Mouse (Mus musculus) intestine, embryonic 14.5 days (tissue): Measurements from ENCODE around the gene Esyt3. TPM values are rescaled to one million over a fixed set of nuclear protein-coding genes. Genes with fewer than 3 reads are reported as not detected.
A peak's percentile ranks its signal among the peaks of the same experiment; 100 is the strongest.

Experiments
- ATAC-seq: fragments of 200-750 bp; cut with Nextera tagmentation; replicated peaks from 2 replicates; pipeline ENCODE4 v1.8.0; 2017; ENCODE audit warnings: low read depth, moderate number of reproducible peaks, moderate TSS enrichment, moderate library complexity; ENCODE audit not compliant: low FRiP score, low TSS enrichment
- DNase-seq: peaks from one replicate; pipeline ENCODE4 v3.0.0-alpha.2; 2018; ENCODE audit warnings: low spot score
- H3K27ac ChIP-seq: fragments of 300-500 bp; sonication (generic); 2 replicates; pipeline ENCODE4 v1.5.1; 2014; ENCODE audit warnings: low read depth, mild to moderate bottlenecking, control low read depth
- H3K27me3 ChIP-seq: fragments of 300-500 bp; sonication (generic); replicated peaks from 2 replicates; pipeline ENCODE4 v1.6.1; 2014; ENCODE audit warnings: low read length, control low read depth; ENCODE audit not compliant: control insufficient read depth, insufficient read depth
- H3K36me3 ChIP-seq: fragments of 300-500 bp; sonication (generic); 2 replicates; pipeline ENCODE4 v1.6.1; 2014; ENCODE audit warnings: low read length, control low read depth; ENCODE audit not compliant: control insufficient read depth, insufficient read depth
- H3K4me1 ChIP-seq: fragments of 300-500 bp; sonication (generic); replicated peaks from 2 replicates; pipeline ENCODE4 v1.6.1; 2014; ENCODE audit warnings: low read length, control low read depth, mixed read lengths; ENCODE audit not compliant: control insufficient read depth, insufficient read depth
- H3K4me2 ChIP-seq: fragments of 300-500 bp; sonication (generic); 2 replicates; pipeline ENCODE4 v1.6.1; 2014; ENCODE audit warnings: low read length
- H3K4me3 ChIP-seq: fragments of 300-500 bp; sonication (generic); 2 replicates; pipeline ENCODE4 v1.5.1; 2014; ENCODE audit warnings: low read depth, low read length, control low read depth, mixed read lengths
- H3K9ac ChIP-seq: fragments of 300-500 bp; sonication (generic); 2 replicates; pipeline ENCODE4 v1.6.1; 2014; ENCODE audit warnings: mild to moderate bottlenecking, low read length
- H3K9me3 ChIP-seq: fragments of 300-500 bp; sonication (generic); 2 replicates; pipeline ENCODE4 v1.6.1; 2016; ENCODE audit warnings: low read length, control low read depth; ENCODE audit not compliant: control insufficient read depth
- WGBS: fragments of 180-500 bp; shearing (Covaris S2); extraction: QIAGEN DNeasy Blood & Tissue Kit; methylation state at CpG from one replicate; pipeline ENCODE4 v1.1.7; 2014; 5-methylcytosine and 5-hydroxymethylcytosine counted together
- polyA plus RNA-seq: library from polyadenylated mRNA; unstranded; fragments of >200 nt; fragmentation: Nextera tagmentation; extraction: Ambion mirVana; gene quantifications from 2 replicates; pipeline ENCODE4 v1.2.1, GENCODE M21; 2014

Esyt3 gene
- polyA plus RNA-seq, 1 experiment from 2014 or later: 0.24 TPM

- no peaks in the 10 kb centered on the region for H3K27me3 ChIP-seq
- no peak overlapping the region for H3K27ac ChIP-seq
- H3K4me1 ChIP-seq: no peaks in the 10 kb centered on the region
- no peaks in the 10 kb centered on the region for H3K9me3 ChIP-seq
- no peak overlapping the region for H3K4me3 ChIP-seq
- H3K4me2 ChIP-seq: no peak overlapping the region
- ATAC-seq: no peak
- no peaks in the 10 kb centered on the region for H3K36me3 ChIP-seq
- WGBS: 47% methylated on average over 3 of the region's 3 CpGs
- no peak for DNase-seq
- no peak overlapping the region for H3K9ac ChIP-seq
Observed at GRCm38 (mm10) chr9:99341600-99341999, 16.8 kb downstream of the Esyt3 start.

DNA sequence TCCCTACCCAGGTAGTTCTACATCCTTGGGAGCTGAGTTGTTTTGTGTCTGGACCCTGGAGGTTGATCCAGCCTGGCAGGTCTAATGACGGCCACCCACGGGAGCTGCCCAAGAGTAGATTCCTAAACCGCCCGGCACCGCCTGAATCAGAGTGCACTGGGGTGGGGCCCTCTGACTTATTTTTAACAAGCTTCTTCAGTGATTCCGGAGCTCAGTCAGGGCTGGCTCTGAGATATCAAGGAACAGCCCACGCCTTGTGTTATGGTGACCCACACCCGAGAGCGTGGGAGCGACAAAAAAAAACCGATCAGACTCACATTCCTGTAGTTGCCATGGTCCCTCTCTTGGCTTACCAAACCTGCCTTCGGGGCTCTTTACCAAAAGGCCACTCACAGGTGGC is 18.2 kb downstream of the Esyt3 start:
- Histone ChIP-seq H3K4me3 (no peak overlapping the region), H3K4me1 (no peaks in the 10 kb centered on the region), H3K36me3 (no peaks in the 10 kb centered on the region), H3K9ac (no peak overlapping the region), H3K27ac (no peak overlapping the region), H3K27me3 (no peaks in the 10 kb centered on the region), H3K4me2 (no peak overlapping the region), H3K9me3 (no peaks in the 10 kb centered on the region)
- no peak for DNase-seq
- no peak for ATAC-seq
- 78% methylated on average over 12 of the region's 12 CpGs for WGBS

- Histone ChIP-seq H3K27me3 (no peaks in the 10 kb centered on the region), H3K27ac (no peak overlapping the region), H3K4me3 (no peak overlapping the region), H3K9me3 (no peaks in the 10 kb centered on the region), H3K36me3 (no peaks in the 10 kb centered on the region), H3K4me1 (no peaks in the 10 kb centered on the region), H3K9ac (no peak overlapping the region), H3K4me2 (no peak overlapping the region)
- ATAC-seq: no peak
- no peak for DNase-seq
- 88% methylated on average over 1 of the region's 1 CpGs for WGBS
Observed at GRCm38 (mm10) chr9:99339182-99339581, 19.2 kb downstream of the Esyt3 start.

DNA sequence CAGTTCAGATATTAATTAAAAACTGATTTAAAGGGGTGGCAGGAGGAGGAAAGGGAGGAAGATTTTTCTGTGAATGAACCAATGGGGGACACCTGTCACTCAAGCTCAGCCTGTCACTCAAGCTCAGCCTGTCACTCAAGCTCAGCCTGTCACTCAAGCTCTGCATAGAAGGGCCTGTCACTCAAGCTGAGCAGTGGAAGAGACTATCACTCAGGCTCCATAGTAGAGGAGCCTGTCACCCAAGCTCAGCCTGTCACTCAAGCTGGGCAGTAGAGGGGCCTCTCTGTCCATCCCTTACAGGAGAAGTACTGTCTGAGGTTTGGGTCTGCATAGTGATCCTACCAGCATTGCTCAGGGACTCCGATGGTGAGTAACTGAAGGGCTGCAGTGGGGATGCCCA is 20.1 kb downstream of the Esyt3 start:
- H3K4me1 ChIP-seq: no peaks in the 10 kb centered on the region
- no peak overlapping the region for H3K9ac ChIP-seq
- no peaks in the 10 kb centered on the region for H3K9me3 ChIP-seq
- H3K4me2 ChIP-seq: no peak overlapping the region
- H3K27me3 ChIP-seq: no peaks in the 10 kb centered on the region
- DNase-seq (no peak), ATAC-seq (0 out of 2 replicates have a peak, but pooled peaks have one; percentile 42)
- no peak overlapping the region for H3K4me3 ChIP-seq
- H3K36me3 ChIP-seq: no peaks in the 10 kb centered on the region
- WGBS: 89% methylated on average over 1 of the region's 1 CpGs
- H3K27ac ChIP-seq: no peak overlapping the region

DNA sequence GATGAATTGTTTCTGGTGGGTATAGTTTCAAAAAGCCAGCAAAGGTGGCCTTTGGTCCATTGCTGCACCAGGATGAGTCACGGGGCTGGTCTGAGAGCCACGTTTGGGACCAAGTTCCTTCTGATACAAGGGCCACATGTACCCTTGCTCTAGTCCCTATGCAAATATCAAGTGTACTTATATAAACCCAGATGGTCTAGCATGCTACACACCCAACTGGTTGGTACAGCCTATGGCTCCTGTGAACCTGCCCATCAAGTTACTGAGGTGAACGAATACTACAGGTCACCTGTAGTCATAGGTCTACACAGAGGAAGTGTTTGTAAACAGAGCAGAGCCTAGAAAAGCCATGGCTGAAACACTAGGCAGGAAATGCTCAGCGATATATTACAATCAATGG is 21.8 kb downstream of the Esyt3 start:
- Histone ChIP-seq H3K9me3 (no peaks in the 10 kb centered on the region), H3K4me3 (no peak overlapping the region), H3K36me3 (no peaks in the 10 kb centered on the region), H3K27me3 (no peaks in the 10 kb centered on the region), H3K27ac (no peak overlapping the region), H3K9ac (no peak overlapping the region), H3K4me2 (no peak overlapping the region), H3K4me1 (no peaks in the 10 kb centered on the region)
- ATAC-seq: no peak
- 85% methylated on average over 4 of the region's 4 CpGs for WGBS
- DNase-seq: no peak

DNA sequence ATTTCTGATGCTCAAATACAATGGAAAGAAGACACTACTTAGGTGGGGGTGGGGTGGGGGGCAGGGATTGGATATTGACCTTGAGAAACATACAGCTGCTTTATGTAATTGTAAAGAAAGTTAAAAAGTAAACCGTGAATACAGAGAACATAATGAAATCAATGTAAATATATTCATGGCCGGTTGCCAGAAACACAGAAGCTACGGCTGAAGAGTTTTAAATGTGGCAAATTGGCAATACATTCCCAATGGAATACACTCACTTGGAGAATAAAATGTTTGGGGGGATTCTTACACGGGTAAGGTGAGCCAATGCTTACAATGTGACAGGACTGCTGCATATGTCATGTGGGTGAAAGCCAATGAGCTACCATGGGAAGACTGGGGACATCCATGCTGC is 31.5 kb downstream of the Esyt3 start:
- no peak for ATAC-seq
- Histone ChIP-seq H3K36me3 (no peaks in the 10 kb centered on the region), H3K27ac (no peak overlapping the region), H3K4me1 (no peaks in the 10 kb centered on the region), H3K4me3 (no peak overlapping the region), H3K27me3 (no peaks in the 10 kb centered on the region), H3K4me2 (no peak overlapping the region), H3K9ac (no peak overlapping the region), H3K9me3 (no peaks in the 10 kb centered on the region)
- no peak for DNase-seq
- WGBS: 48% methylated on average over 4 of the region's 4 CpGs

GRCm38 (mm10) chr9:99325961-99326360 is 32.4 kb downstream of the Esyt3 start:
- WGBS: 85% methylated on average over 4 of the region's 4 CpGs
- Histone ChIP-seq H3K9me3 (no peaks in the 10 kb centered on the region), H3K27ac (no peak overlapping the region), H3K4me3 (no peak overlapping the region), H3K36me3 (no peaks in the 10 kb centered on the region), H3K4me1 (no peaks in the 10 kb centered on the region), H3K27me3 (no peaks in the 10 kb centered on the region), H3K4me2 (no peak overlapping the region), H3K9ac (no peak overlapping the region)
- DNase-seq (no peak), ATAC-seq (no peak)

GRCm38 (mm10) chr9:99325208-99325929 is 33.0 kb downstream of the Esyt3 start:
- no peak for ATAC-seq
- DNase-seq: no peak
- 82% methylated on average over 7 of the region's 7 CpGs for WGBS

DNA sequence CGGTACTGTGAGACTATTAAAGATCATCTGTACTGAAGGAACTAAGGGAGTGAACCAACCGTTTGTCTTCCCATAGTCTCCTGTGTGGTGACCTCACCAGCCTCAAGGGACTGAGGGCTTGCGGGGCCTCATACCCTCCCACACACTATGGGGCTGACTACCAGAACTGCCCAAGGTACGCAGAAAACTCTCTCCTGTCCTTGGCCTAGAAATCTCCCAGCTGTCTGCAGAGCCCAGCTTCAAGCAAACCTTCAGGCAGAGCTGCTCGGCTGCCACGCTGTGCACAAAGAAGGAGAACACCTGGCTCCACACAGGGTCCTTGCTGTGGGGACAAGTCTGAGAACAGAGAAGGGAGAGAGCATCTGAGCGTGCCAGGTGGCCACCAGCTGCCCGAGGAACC is 38.4 kb downstream of the Esyt3 start:
- no peak for DNase-seq
- Histone ChIP-seq H3K4me1 (no peaks in the 10 kb centered on the region; the same call in 1 of the 2 replicates), H3K4me3 (no peak overlapping the region), H3K27ac (no peak overlapping the region), H3K36me3 (no peaks in the 10 kb centered on the region), H3K9me3 (no peaks in the 10 kb centered on the region), H3K4me2 (no peak overlapping the region), H3K9ac (no peak overlapping the region), H3K27me3 (no peaks in the 10 kb centered on the region)
- no peak for ATAC-seq
- WGBS: 56% methylated on average over 8 of the region's 8 CpGs

More at GRCm38 (mm10) chr9:99325208-99325929, 33.0 kb downstream of the Esyt3 start:
- no peaks in the 10 kb centered on the region for H3K4me1 ChIP-seq
- H3K36me3 ChIP-seq: no peaks in the 10 kb centered on the region
- no peak overlapping the region for H3K4me2 ChIP-seq
- H3K9me3 ChIP-seq: no peaks in the 10 kb centered on the region
- no peak overlapping the region for H3K9ac ChIP-seq
- H3K4me3 ChIP-seq: no peak overlapping the region
- H3K27ac ChIP-seq: no peak overlapping the region
- H3K27me3 ChIP-seq: no peaks in the 10 kb centered on the region
